Mouse (Mus musculus): ENCODE measurements around the gene Zc3h6.

- peak; percentile 19 for TF ChIP-seq POLR2A (IDR thresholded peaks at IDR 0.05; ENCODE audit: low read depth, low read length)
- TF ChIP-seq CTCF (IDR thresholded peaks at IDR 0.05; ENCODE audit: extremely low read depth, insufficient read depth, insufficient read length, insufficient replicate concordance), result no peak
Measured at GRCm38 (mm10) chr2:128967661-128968441, 649 bp downstream of the Zc3h6 start, which contains the start of gene Gm10762.
